Mouse (Mus musculus) embryonic facial prominence, embryonic 11.5 days (tissue): ENCODE results near the gene Clp1. TPM values are rescaled to one million over a fixed set of nuclear protein-coding genes. Genes with fewer than 3 reads are reported as not detected.
"Not testable (repeated sequence)": the region's sequence is repeated elsewhere in the genome, so short reads cannot be mapped to it uniquely, and the experiment has no call there.

Experiments
- ATAC-seq: fragments of 200-750 bp; cut with Nextera tagmentation; replicated peaks from 2 replicates; pipeline ENCODE4 v1.8.0; 2017; ENCODE audit warnings: low read depth; ENCODE audit not compliant: insufficient number of reproducible peaks, low FRiP score, low TSS enrichment
- DNase-seq: peaks from one replicate; pipeline ENCODE4 v3.0.0-alpha.2; 2015; ENCODE audit warnings: low spot score
- H3K27ac ChIP-seq: fragments of 300-500 bp; sonication (generic); replicated peaks from 2 replicates; pipeline ENCODE4 v1.5.1; 2014; ENCODE audit warnings: mild to moderate bottlenecking, low read depth, low read length, control low read depth
- H3K27me3 ChIP-seq: fragments of 300-500 bp; sonication (generic); 2 replicates; pipeline ENCODE4 v1.6.1; 2014; ENCODE audit warnings: mild to moderate bottlenecking, low read length, moderate library complexity, mixed read lengths; ENCODE audit not compliant: control insufficient read depth, insufficient read depth
- H3K36me3 ChIP-seq: fragments of 300-500 bp; sonication (generic); replicated peaks from 2 replicates; pipeline ENCODE4 v1.6.1; 2014; ENCODE audit warnings: low read depth, mild to moderate bottlenecking, low read length, moderate library complexity, mixed read lengths; ENCODE audit not compliant: control insufficient read depth, insufficient read depth
- H3K4me1 ChIP-seq: fragments of 300-500 bp; sonication (generic); 2 replicates; pipeline ENCODE4 v1.6.1; 2014; ENCODE audit warnings: low read length, mixed read lengths; ENCODE audit not compliant: control insufficient read depth, insufficient read depth
- H3K4me2 ChIP-seq: fragments of 300-500 bp; sonication (generic); 2 replicates; pipeline ENCODE4 v1.6.1; 2014; ENCODE audit warnings: low read depth, mild to moderate bottlenecking, control low read depth, low read length, moderate library complexity
- H3K4me3 ChIP-seq: fragments of 300-500 bp; sonication (generic); 2 replicates; pipeline ENCODE4 v1.5.1; 2014; ENCODE audit warnings: low read depth, low read length, control low read depth
- H3K9ac ChIP-seq: fragments of 300-500 bp; sonication (generic); replicated peaks from 2 replicates; pipeline ENCODE4 v1.6.1; 2014; ENCODE audit warnings: mild to moderate bottlenecking, control low read depth, low read length
- H3K9me3 ChIP-seq: fragments of 300-500 bp; sonication (generic); replicated peaks from 2 replicates; pipeline ENCODE4 v1.6.1; 2016; ENCODE audit warnings: mild to moderate bottlenecking, low read length, inconsistent platforms, mixed read lengths; ENCODE audit not compliant: control insufficient read depth
- WGBS: fragments of 180-500 bp; shearing (Covaris S2); extraction: QIAGEN DNeasy Blood & Tissue Kit; methylation state at CpG from one replicate; pipeline ENCODE4 v1.1.7; 2014; 5-methylcytosine and 5-hydroxymethylcytosine counted together
- polyA plus RNA-seq: library from polyadenylated mRNA; unstranded; fragments of >200 nt; fragmentation: Nextera tagmentation; extraction: Ambion mirVana; gene quantifications from 2 replicates; pipeline ENCODE4 v1.2.1, GENCODE M21; 2014

Clp1 gene
- polyA plus RNA-seq, 1 experiment from 2014 or later: 61.1 TPM

DNA sequence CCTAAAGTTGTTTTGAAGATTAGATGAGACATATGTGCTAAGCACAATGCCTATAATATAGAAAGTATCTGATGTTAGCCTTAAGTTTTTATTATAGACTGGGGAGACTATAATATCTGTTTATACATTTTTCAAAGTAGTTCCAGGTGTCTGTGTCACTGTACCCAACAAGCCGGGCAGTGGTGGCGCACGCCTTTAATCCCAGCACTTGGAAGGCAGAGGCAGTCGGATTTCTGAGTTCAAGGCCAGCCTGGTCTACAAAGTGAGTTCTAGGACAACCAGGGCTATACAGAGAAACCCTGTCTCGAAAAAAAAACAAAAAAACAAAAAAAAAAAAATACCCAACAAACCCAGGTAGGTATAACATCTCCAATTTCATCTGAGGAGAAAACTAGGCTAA is 1.0 kb upstream of the Clp1 start:
- not testable (repeated sequence) for H3K27me3 ChIP-seq, ATAC-seq, H3K4me3 ChIP-seq, H3K4me2 ChIP-seq, H3K27ac ChIP-seq, H3K9ac ChIP-seq, H3K4me1 ChIP-seq, H3K36me3 ChIP-seq, DNase-seq, H3K9me3 ChIP-seq
- WGBS: 76% methylated on average over 5 of the region's 5 CpGs

DNA sequence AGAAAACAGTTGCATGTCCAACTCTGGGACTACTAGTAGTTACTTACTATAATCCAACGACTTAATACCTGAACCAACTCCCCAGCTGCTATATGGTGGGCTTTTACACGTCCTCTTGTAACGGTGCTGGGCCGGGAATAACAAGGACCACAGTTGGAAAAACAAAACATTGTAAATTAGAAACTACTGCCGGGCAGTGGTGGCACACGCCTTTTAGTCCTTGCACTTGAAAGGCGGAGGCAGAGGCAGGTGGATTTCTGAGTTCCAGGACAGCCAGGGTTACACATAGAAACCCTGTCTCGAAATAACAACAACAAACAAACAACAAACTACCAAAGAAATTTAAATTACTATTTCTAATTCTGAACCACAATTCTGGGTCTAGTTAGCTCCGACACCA is 434 bp downstream of the Clp1 start:
- ATAC-seq (0 out of 2 replicates have a peak, but pooled peaks have one; percentile 7), DNase-seq (no peak)
- Histone ChIP-seq H3K9ac (peak overlapping the region; percentile 62), H3K27ac (no peak overlapping the region), H3K4me3 (peak overlapping the region; percentile 58), H3K36me3 (peaks cover 4% of the 10 kb centered on the region), H3K4me1 (no peaks in the 10 kb centered on the region), H3K4me2 (peak overlapping the region; percentile 76), H3K9me3 (no peaks in the 10 kb centered on the region), H3K27me3 (no peaks in the 10 kb centered on the region)
- 4% methylated on average over 9 of the region's 9 CpGs for WGBS

GRCm38 (mm10) chr2:84725770-84726169 is 1.4 kb downstream of the Clp1 start:
- Histone ChIP-seq H3K4me1 (no peaks in the 10 kb centered on the region), H3K9me3 (no peaks in the 10 kb centered on the region), H3K9ac (no peak overlapping the region), H3K27me3 (no peaks in the 10 kb centered on the region), H3K27ac (no peak overlapping the region), H3K4me3 (no peak overlapping the region; the same call in 1 of the 2 replicates), H3K36me3 (peaks cover 4% of the 10 kb centered on the region), H3K4me2 (no peak overlapping the region)
- 95% methylated on average over 10 of the region's 10 CpGs for WGBS
- ATAC-seq (no peak), DNase-seq (no peak)

DNA sequence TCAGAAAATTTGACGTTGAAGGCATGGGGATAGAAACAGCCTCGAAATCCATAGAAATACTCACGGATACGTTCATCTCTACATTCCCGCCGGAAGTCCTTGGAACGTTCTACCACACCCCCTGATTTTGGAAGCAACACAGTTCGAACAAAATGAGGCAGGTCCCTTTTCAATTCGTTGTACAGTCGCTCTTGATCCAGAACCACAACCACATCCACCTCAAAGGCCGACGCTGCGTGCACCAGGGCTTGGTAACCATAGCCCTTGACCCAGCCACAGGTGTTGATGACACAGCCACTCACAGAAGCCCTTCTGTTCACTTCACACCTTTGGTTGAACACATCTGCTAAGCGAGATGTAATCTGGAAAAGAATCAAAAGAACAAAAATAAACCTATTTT is 3.3 kb downstream of the Clp1 start:
- Histone ChIP-seq H3K27ac (no peak overlapping the region), H3K9ac (no peak overlapping the region), H3K4me1 (no peaks in the 10 kb centered on the region), H3K4me2 (no peak overlapping the region), H3K36me3 (peaks cover 4% of the 10 kb centered on the region), H3K9me3 (no peaks in the 10 kb centered on the region), H3K27me3 (no peaks in the 10 kb centered on the region), H3K4me3 (no peak overlapping the region)
- no peak for ATAC-seq
- 95% methylated on average over 14 of the region's 14 CpGs for WGBS
- DNase-seq: no peak

DNA sequence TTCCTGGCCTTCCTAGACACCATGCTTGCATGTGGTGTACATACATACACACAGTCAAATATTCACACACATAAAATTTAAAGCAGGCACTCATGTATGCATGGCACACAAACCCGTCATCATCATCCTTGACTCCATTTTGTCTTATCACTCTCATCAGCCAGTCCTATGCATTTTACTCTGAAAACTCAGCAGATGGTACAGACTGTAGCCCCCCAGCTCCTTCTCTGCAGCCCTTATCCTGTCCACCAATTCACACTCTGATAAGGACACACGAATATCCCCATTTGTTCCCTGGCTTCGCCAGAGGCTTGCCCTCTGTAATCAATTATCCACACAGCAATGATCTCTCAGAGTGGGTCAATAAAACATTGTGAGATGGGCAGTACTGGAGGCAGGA is 6.0 kb downstream of the Clp1 start:
- H3K4me2 ChIP-seq: no peak overlapping the region
- no peaks in the 10 kb centered on the region for H3K27me3 ChIP-seq
- 77% methylated on average over 3 of the region's 3 CpGs for WGBS
- H3K4me1 ChIP-seq: no peaks in the 10 kb centered on the region
- H3K27ac ChIP-seq: no peak overlapping the region
- ATAC-seq: no peak
- no peaks in the 10 kb centered on the region for H3K9me3 ChIP-seq
- H3K9ac ChIP-seq: no peak overlapping the region
- H3K4me3 ChIP-seq: no peak overlapping the region
- no peak for DNase-seq
- H3K36me3 ChIP-seq: peaks cover 4% of the 10 kb centered on the region

- Histone ChIP-seq H3K4me1 (no peaks in the 10 kb centered on the region), H3K9ac (no peak overlapping the region), H3K4me3 (no peak overlapping the region), H3K27ac (no peak overlapping the region), H3K9me3 (no peaks in the 10 kb centered on the region), H3K4me2 (no peak overlapping the region), H3K27me3 (no peaks in the 10 kb centered on the region), H3K36me3 (peaks cover 4% of the 10 kb centered on the region)
- WGBS: 100% methylated on average over 2 of the region's 2 CpGs
- DNase-seq (no peak), ATAC-seq (no peak)
These were observed 6.4 kb downstream of the Clp1 start for GRCm38 (mm10) chr2:84720718-84721117.

GRCm38 (mm10) chr2:84717357-84717756 is 9.8 kb downstream of the Clp1 start:
- Histone ChIP-seq H3K27me3 (no peaks in the 10 kb centered on the region), H3K9me3 (no peaks in the 10 kb centered on the region), H3K27ac (no peak overlapping the region), H3K36me3 (no peaks in the 10 kb centered on the region), H3K4me2 (no peak overlapping the region), H3K4me3 (no peak overlapping the region), H3K9ac (no peak overlapping the region), H3K4me1 (no peaks in the 10 kb centered on the region)
- ATAC-seq (no peak), DNase-seq (no peak)
- WGBS: 92% methylated on average over 4 of the region's 4 CpGs

GRCm38 (mm10) chr2:84716423-84717355 is 10.5 kb downstream of the Clp1 start:
- Histone ChIP-seq H3K9me3 (no peaks in the 10 kb centered on the region), H3K36me3 (no peaks in the 10 kb centered on the region), H3K9ac (peak overlapping the region; percentile 89), H3K4me2 (peak overlapping the region; percentile 76), H3K4me3 (peak overlapping the region; percentile 85), H3K27ac (peak overlapping the region; percentile 75; the same call in 1 of the 2 replicates), H3K27me3 (no peaks in the 10 kb centered on the region), H3K4me1 (no peaks in the 10 kb centered on the region)
- ATAC-seq (no peak), DNase-seq (no peak)
- 36% methylated on average over 9 of the region's 9 CpGs for WGBS
